ENCODE assay signal across 16 mouse cellular contexts in genomic region chr15:28062016-28062415, GRCm38 (mm10).
"Had no signal": no experiment of that assay in that cellular context is flagged by ENCODE, and none has a peak within 500 bp of the region (broad histone marks: within the 10 kb centered on the region; RNA-seq: fewer than 3 reads in every experiment).

No protein-coding gene starts in this region.

- H3K36me3 ChIP-seq: neural tube, embryonic 13.5 days; neural tube, embryonic 15.5 days; stomach, embryonic 15.5 days had no signal

- DNase-seq: retina, postnatal 1 day; right cerebral cortex, adult 18-20 months; right cerebral cortex, postnatal 14 days; right cerebral cortex, postnatal 25 days; right cerebral cortex, postnatal 4 days; spleen, adult 18-20 months; thymus, adult 18-20 months; thymus, adult 2 months; thymus, postnatal 14 days; thymus, postnatal 25 days; thymus, postnatal 36 days; thymus, postnatal 4 days had no signal

- H3K27ac ChIP-seq: neural tube, embryonic 13.5 days; neural tube, embryonic 15.5 days; stomach, embryonic 15.5 days; stomach, postnatal 0 days had no signal

- H3K9me3 ChIP-seq: neural tube, embryonic 13.5 days; neural tube, embryonic 15.5 days; stomach, embryonic 15.5 days had no signal

- H3K4me1 ChIP-seq: neural tube, embryonic 15.5 days; stomach, embryonic 15.5 days had no signal

- H3K27me3 ChIP-seq: neural tube, embryonic 13.5 days; neural tube, embryonic 15.5 days; stomach, embryonic 15.5 days had no signal

- H3K4me3 ChIP-seq: neural tube, embryonic 13.5 days; neural tube, embryonic 15.5 days; stomach, embryonic 15.5 days had no signal

- H3K4me2 ChIP-seq: neural tube, embryonic 13.5 days; neural tube, embryonic 15.5 days; stomach, embryonic 15.5 days had no signal

- H3K9ac ChIP-seq: neural tube, embryonic 13.5 days; neural tube, embryonic 15.5 days; stomach, embryonic 15.5 days had no signal
